34 mouse cellular contexts compared by ENCODE assay signal in genomic region chr8:86975546-86975945, GRCm38 (mm10).
"Had no signal": no experiment of that assay in that cellular context is flagged by ENCODE, and none has a peak within 500 bp of the region (broad histone marks: within the 10 kb centered on the region; RNA-seq: fewer than 3 reads in every experiment).

No protein-coding gene starts in this region.

- H3K4me1 ChIP-seq: heart, embryonic 12.5 days; heart, embryonic 13.5 days; heart, embryonic 15.5 days; hindbrain, embryonic 10.5 days; hindbrain, embryonic 12.5 days; hindbrain, embryonic 13.5 days; hindbrain, embryonic 15.5 days; intestine, embryonic 15.5 days; kidney, embryonic 15.5 days had no signal

- ATAC-seq: hindbrain, embryonic 16.5 days; hindbrain, postnatal 0 days; inflammation-experienced regulatory T-cells, adult 6 months; intestine, embryonic 15.5 days; intestine, embryonic 16.5 days; intestine, postnatal 0 days had no signal

- H3K9ac ChIP-seq: heart, embryonic 12.5 days; heart, embryonic 13.5 days; heart, embryonic 15.5 days; hindbrain, embryonic 12.5 days; hindbrain, embryonic 13.5 days; hindbrain, embryonic 14.5 days; hindbrain, embryonic 15.5 days; intestine, embryonic 15.5 days; kidney, embryonic 15.5 days had no signal

- H3K27ac ChIP-seq: heart, embryonic 13.5 days; heart, embryonic 15.5 days; hindbrain, embryonic 10.5 days; hindbrain, embryonic 12.5 days; hindbrain, embryonic 13.5 days; hindbrain, embryonic 14.5 days; hindbrain, embryonic 15.5 days; hindbrain, postnatal 0 days; intestine, embryonic 15.5 days; kidney, embryonic 15.5 days; kidney, postnatal 0 days; layer of hippocampus, adult 2 months; left cerebral cortex, adult 2 months had no signal

- H3K4me2 ChIP-seq: heart, embryonic 12.5 days; heart, embryonic 13.5 days; heart, embryonic 15.5 days; hindbrain, embryonic 12.5 days; hindbrain, embryonic 13.5 days; hindbrain, embryonic 14.5 days; hindbrain, embryonic 15.5 days; intestine, embryonic 15.5 days; kidney, embryonic 15.5 days had no signal

- H3K27me3 ChIP-seq: heart, embryonic 12.5 days; heart, embryonic 13.5 days; heart, embryonic 15.5 days; hindbrain, embryonic 12.5 days; hindbrain, embryonic 13.5 days; hindbrain, embryonic 15.5 days; intestine, embryonic 15.5 days; kidney, embryonic 15.5 days had no signal

- DNase-seq: heart, postnatal 10 days; heart, postnatal 14 days; heart, postnatal 36 days; heart, postnatal 4 days; kidney, adult 11 months; kidney, adult 18-20 months; kidney, adult 2 months; kidney, adult 8-10 months; kidney, adult 9 months; kidney, postnatal 10 days; kidney, postnatal 14 days; kidney, postnatal 25 days; kidney, postnatal 36 days; kidney, postnatal 4 days; layer of hippocampus, adult 9-11 months; layer of hippocampus, postnatal 36 days had no signal

- H3K4me3 ChIP-seq: heart, embryonic 12.5 days; heart, embryonic 13.5 days; heart, embryonic 15.5 days; hindbrain, embryonic 10.5 days; hindbrain, embryonic 12.5 days; hindbrain, embryonic 13.5 days; hindbrain, embryonic 15.5 days; intestine, embryonic 15.5 days; kidney, embryonic 15.5 days; layer of hippocampus, adult 2 months; left cerebral cortex, adult 2 months had no signal

- H3K9me3 ChIP-seq: heart, embryonic 12.5 days; heart, embryonic 13.5 days; heart, embryonic 15.5 days; hindbrain, embryonic 10.5 days; hindbrain, embryonic 12.5 days; hindbrain, embryonic 13.5 days; hindbrain, embryonic 15.5 days; intestine, embryonic 15.5 days; kidney, embryonic 15.5 days had no signal

- H3K36me3 ChIP-seq: heart, embryonic 12.5 days; heart, embryonic 13.5 days; heart, embryonic 15.5 days; hindbrain, embryonic 10.5 days; hindbrain, embryonic 12.5 days; hindbrain, embryonic 13.5 days; hindbrain, embryonic 15.5 days; intestine, embryonic 15.5 days; kidney, embryonic 15.5 days had no signal
